Mouse (Mus musculus) kidney, embryonic 15.5 days (tissue): ENCODE measurements at regions not wholly inside any gene's neighbourhood (a gene's known extent, or its start where the extent isn't known, plus 50 kb on each side); places are given as distances from the start of the nearest gene placed in this dataset.
A peak's percentile ranks its signal among the peaks of the same experiment; 100 is the strongest.

Experiments
- ATAC-seq: fragments of 200-750 bp; cut with Nextera tagmentation; replicated peaks from 2 replicates; pipeline ENCODE4 v1.8.0; 2017; ENCODE audit warnings: moderate TSS enrichment; ENCODE audit not compliant: low FRiP score
- H3K27ac ChIP-seq: fragments of 300-500 bp; sonication (generic); 2 replicates; pipeline ENCODE4 v1.5.1; 2015; ENCODE audit warnings: mild to moderate bottlenecking, inconsistent platforms
- H3K27me3 ChIP-seq: fragments of 300-500 bp; sonication (generic); 2 replicates; pipeline ENCODE4 v1.6.1; 2015; ENCODE audit warnings: inconsistent platforms
- H3K36me3 ChIP-seq: fragments of 300-500 bp; sonication (generic); 2 replicates; pipeline ENCODE4 v1.6.1; 2015; ENCODE audit warnings: inconsistent platforms
- H3K4me1 ChIP-seq: fragments of 300-500 bp; sonication (generic); 2 replicates; pipeline ENCODE4 v1.6.1; 2015; ENCODE audit warnings: inconsistent platforms
- H3K4me2 ChIP-seq: fragments of 300-500 bp; sonication (generic); 2 replicates; pipeline ENCODE4 v1.6.1; 2015; ENCODE audit warnings: moderate library complexity, mild to moderate bottlenecking, inconsistent platforms
- H3K4me3 ChIP-seq: fragments of 300-500 bp; sonication (generic); replicated peaks from 2 replicates; pipeline ENCODE4 v1.5.1; 2015; ENCODE audit warnings: mild to moderate bottlenecking, inconsistent platforms
- H3K9ac ChIP-seq: fragments of 300-500 bp; sonication (generic); 2 replicates; pipeline ENCODE4 v1.6.1; 2015; ENCODE audit warnings: mild to moderate bottlenecking, inconsistent platforms
- H3K9me3 ChIP-seq: fragments of 300-500 bp; sonication (generic); replicated peaks from 2 replicates; pipeline ENCODE4 v1.6.1; 2016; ENCODE audit warnings: inconsistent platforms
- WGBS: fragments of 180-500 bp; shearing (Covaris S2); methylation state at CpG from one replicate; pipeline ENCODE4 v1.1.7; 2015; ENCODE audit warnings: mixed read lengths; 5-methylcytosine and 5-hydroxymethylcytosine counted together

- no peaks in the 10 kb centered on the region for H3K27me3 ChIP-seq
- WGBS, result 46% methylated on average over 9 of the region's 9 CpGs
- 0 out of 2 replicates have a peak overlapping the region, but pooled peaks have one; percentile 37 for H3K27ac ChIP-seq
- H3K9me3 ChIP-seq, result no peaks in the 10 kb centered on the region
- H3K4me1 ChIP-seq, result peaks cover 3% of the 10 kb centered on the region; the same call in 1 of the 2 replicates
- no peak overlapping the region for H3K9ac ChIP-seq
- H3K4me2 ChIP-seq, result no peak overlapping the region
- H3K4me3 ChIP-seq, result no peak overlapping the region
- H3K36me3 ChIP-seq, result no peaks in the 10 kb centered on the region
- ATAC-seq, result peak; percentile 93
These were observed 312.2 kb upstream of the Itga1 start for GRCm38 (mm10) chr13:115413721-115414531.

GRCm38 (mm10) chr13:115405916-115406315 is 304.2 kb upstream of the Itga1 start:
- H3K9me3 ChIP-seq, result no peaks in the 10 kb centered on the region
- no peak overlapping the region for H3K27ac ChIP-seq
- ATAC-seq, result no peak
- no peak overlapping the region for H3K4me2 ChIP-seq
- 71% methylated on average over 1 of the region's 1 CpGs for WGBS
- no peak overlapping the region for H3K4me3 ChIP-seq
- no peaks in the 10 kb centered on the region for H3K36me3 ChIP-seq
- no peaks in the 10 kb centered on the region for H3K27me3 ChIP-seq
- H3K9ac ChIP-seq, result no peak overlapping the region
- H3K4me1 ChIP-seq, result no peaks in the 10 kb centered on the region

- H3K27me3 ChIP-seq, result no peaks in the 10 kb centered on the region
- no peak overlapping the region for H3K4me3 ChIP-seq
- no peak overlapping the region for H3K9ac ChIP-seq
- no peaks in the 10 kb centered on the region for H3K9me3 ChIP-seq
- no peaks in the 10 kb centered on the region for H3K4me1 ChIP-seq
- ATAC-seq, result no peak
- H3K36me3 ChIP-seq, result no peaks in the 10 kb centered on the region
- no peak overlapping the region for H3K4me2 ChIP-seq
- H3K27ac ChIP-seq, result no peak overlapping the region
- WGBS, result 71% methylated on average over 4 of the region's 4 CpGs
These were observed 299.0 kb upstream of the Itga1 start for GRCm38 (mm10) chr13:115400706-115401215.

GRCm38 (mm10) chr13:115379682-115380081 is 277.9 kb upstream of the Itga1 start:
- H3K4me3 ChIP-seq, result no peak overlapping the region
- no peaks in the 10 kb centered on the region for H3K27me3 ChIP-seq
- H3K36me3 ChIP-seq, result no peaks in the 10 kb centered on the region
- H3K4me1 ChIP-seq, result no peaks in the 10 kb centered on the region
- H3K9ac ChIP-seq, result no peak overlapping the region
- no peak overlapping the region for H3K27ac ChIP-seq
- no peaks in the 10 kb centered on the region for H3K9me3 ChIP-seq
- no peak for ATAC-seq
- no peak overlapping the region for H3K4me2 ChIP-seq
- WGBS, result 66% methylated on average over 3 of the region's 3 CpGs

- Histone ChIP-seq H3K36me3 (no peaks in the 10 kb centered on the region), H3K4me2 (no peak overlapping the region), H3K9me3 (no peaks in the 10 kb centered on the region), H3K9ac (no peak overlapping the region), H3K27ac (no peak overlapping the region), H3K4me3 (no peak overlapping the region), H3K4me1 (no peaks in the 10 kb centered on the region), H3K27me3 (no peaks in the 10 kb centered on the region)
- ATAC-seq, result no peak
- 78% methylated on average over 16 of the region's 16 CpGs for WGBS
These were observed 274.6 kb upstream of the Itga1 start for GRCm38 (mm10) chr13:115376180-115376880.

GRCm38 (mm10) chr13:115361457-115361856 is 259.7 kb upstream of the Itga1 start:
- Histone ChIP-seq H3K27me3 (no peaks in the 10 kb centered on the region), H3K9ac (no peak overlapping the region), H3K4me1 (no peaks in the 10 kb centered on the region), H3K27ac (no peak overlapping the region), H3K4me3 (no peak overlapping the region), H3K36me3 (no peaks in the 10 kb centered on the region), H3K4me2 (no peak overlapping the region), H3K9me3 (no peaks in the 10 kb centered on the region)
- no peak for ATAC-seq
- 83% methylated on average over 8 of the region's 8 CpGs for WGBS

- WGBS, result 61% methylated on average over 6 of the region's 6 CpGs
- Histone ChIP-seq H3K27ac (no peak overlapping the region), H3K4me1 (peaks cover 10% of the 10 kb centered on the region), H3K9ac (no peak overlapping the region), H3K9me3 (no peaks in the 10 kb centered on the region), H3K36me3 (no peaks in the 10 kb centered on the region), H3K4me2 (peak overlapping the region; percentile 49), H3K27me3 (no peaks in the 10 kb centered on the region), H3K4me3 (peak overlapping the region; percentile 7; the same call in 1 of the 2 replicates)
- ATAC-seq, result no peak
These were observed 245.2 kb upstream of the Itga1 start for GRCm38 (mm10) chr13:115347022-115347398.

GRCm38 (mm10) chr13:115346115-115347021 is 244.6 kb upstream of the Itga1 start:
- ATAC-seq, result no peak
- Histone ChIP-seq H3K4me2 (peak overlapping the region; percentile 49), H3K27me3 (no peaks in the 10 kb centered on the region), H3K4me3 (peak overlapping the region; percentile 7; the same call in 1 of the 2 replicates), H3K4me1 (peaks cover 10% of the 10 kb centered on the region), H3K27ac (no peak overlapping the region), H3K36me3 (no peaks in the 10 kb centered on the region), H3K9me3 (no peaks in the 10 kb centered on the region), H3K9ac (no peak overlapping the region)
- WGBS, result 27% methylated on average over 20 of the region's 20 CpGs

- Histone ChIP-seq H3K27me3 (no peaks in the 10 kb centered on the region), H3K4me1 (no peaks in the 10 kb centered on the region), H3K9me3 (no peaks in the 10 kb centered on the region), H3K9ac (no peak overlapping the region), H3K4me2 (no peak overlapping the region), H3K36me3 (no peaks in the 10 kb centered on the region), H3K27ac (no peak overlapping the region), H3K4me3 (no peak overlapping the region)
- 85% methylated on average over 9 of the region's 9 CpGs for WGBS
- ATAC-seq, result no peak
These were observed 227.5 kb upstream of the Itga1 start for GRCm38 (mm10) chr13:115329000-115329960.

- H3K9me3 ChIP-seq, result no peaks in the 10 kb centered on the region
- 91% methylated on average over 2 of the region's 2 CpGs for WGBS
- H3K36me3 ChIP-seq, result no peaks in the 10 kb centered on the region
- H3K4me2 ChIP-seq, result no peak overlapping the region
- no peak overlapping the region for H3K4me3 ChIP-seq
- no peaks in the 10 kb centered on the region for H3K4me1 ChIP-seq
- no peak overlapping the region for H3K27ac ChIP-seq
- no peak overlapping the region for H3K9ac ChIP-seq
- ATAC-seq, result no peak
- H3K27me3 ChIP-seq, result no peaks in the 10 kb centered on the region
These were observed 224.5 kb upstream of the Itga1 start for GRCm38 (mm10) chr13:115326294-115326693.

- Histone ChIP-seq H3K9ac (no peak overlapping the region), H3K27ac (no peak overlapping the region), H3K4me3 (no peak overlapping the region), H3K27me3 (no peaks in the 10 kb centered on the region), H3K36me3 (no peaks in the 10 kb centered on the region), H3K4me2 (no peak overlapping the region), H3K4me1 (no peaks in the 10 kb centered on the region), H3K9me3 (no peaks in the 10 kb centered on the region)
- no peak for ATAC-seq
- WGBS, result 81% methylated on average over 3 of the region's 3 CpGs
These were observed 214.9 kb upstream of the Itga1 start for GRCm38 (mm10) chr13:115316681-115317080.
